Mouse (Mus musculus) limb, embryonic 12.5 days (tissue): ENCODE results near the gene Pitpnc1. TPM values are rescaled to one million over a fixed set of nuclear protein-coding genes. Genes with fewer than 3 reads are reported as not detected.

Experiments
- ATAC-seq: fragments of 200-750 bp; cut with Nextera tagmentation; 2 replicates; pipeline ENCODE4 v1.8.0; 2017; ENCODE audit warnings: low read depth, moderate TSS enrichment; ENCODE audit not compliant: insufficient number of reproducible peaks, insufficient read depth, low FRiP score, low TSS enrichment
- H3K27ac ChIP-seq: fragments of 300-500 bp; sonication (generic); 2 replicates; pipeline ENCODE4 v1.5.1; 2016; ENCODE audit warnings: mild to moderate bottlenecking, moderate library complexity
- H3K27me3 ChIP-seq: fragments of 300-500 bp; sonication (generic); 2 replicates; pipeline ENCODE4 v1.6.1; 2016; ENCODE audit warnings: mild to moderate bottlenecking, moderate library complexity
- H3K36me3 ChIP-seq: fragments of 300-500 bp; sonication (generic); 2 replicates; pipeline ENCODE4 v1.6.1; 2016; ENCODE audit warnings: mild to moderate bottlenecking, moderate library complexity
- H3K4me1 ChIP-seq: fragments of 300-500 bp; sonication (generic); replicated peaks from 2 replicates; pipeline ENCODE4 v1.6.1; 2016
- H3K4me2 ChIP-seq: fragments of 300-500 bp; sonication (generic); 2 replicates; pipeline ENCODE4 v1.6.1; 2016; ENCODE audit warnings: mild to moderate bottlenecking, moderate library complexity
- H3K4me3 ChIP-seq: fragments of 300-500 bp; sonication (generic); replicated peaks from 2 replicates; pipeline ENCODE4 v1.5.1; 2016; ENCODE audit warnings: mild to moderate bottlenecking
- H3K9ac ChIP-seq: fragments of 300-500 bp; sonication (generic); replicated peaks from 2 replicates; pipeline ENCODE4 v1.6.1; 2016; ENCODE audit warnings: mild to moderate bottlenecking, moderate library complexity
- H3K9me3 ChIP-seq: fragments of 300-500 bp; sonication (generic); 2 replicates; pipeline ENCODE4 v1.6.1; 2016; ENCODE audit warnings: mild to moderate bottlenecking, moderate library complexity
- WGBS: fragments of 180-500 bp; shearing (Covaris S2); methylation state at CpG from one replicate; pipeline ENCODE4 v1.1.7; 2016; 5-methylcytosine and 5-hydroxymethylcytosine counted together
- polyA plus RNA-seq: library from polyadenylated mRNA; unstranded; fragments of >200 nt; fragmentation: Nextera tagmentation; extraction: Ambion mirVana; gene quantifications from 2 replicates; pipeline ENCODE4 v1.2.1, GENCODE M21; 2016

The Pitpnc1 gene
- polyA plus RNA-seq, 1 experiment from 2014 or later = 31.9 TPM

- Histone ChIP-seq H3K9me3 (peaks cover 9% of the 10 kb centered on the region; the same call in 1 of the 2 replicates), H3K4me2 (no peak overlapping the region), H3K4me1 (no peaks in the 10 kb centered on the region), H3K27ac (no peak overlapping the region), H3K27me3 (no peaks in the 10 kb centered on the region), H3K4me3 (no peak overlapping the region), H3K9ac (no peak overlapping the region), H3K36me3 (peaks cover 27% of the 10 kb centered on the region; the same call in 1 of the 2 replicates)
- ATAC-seq = no peak
- WGBS = 95% methylated on average over 13 of the region's 13 CpGs
Observed at GRCm38 (mm10) chr11:107322226-107322625, 148.3 kb downstream of the Pitpnc1 start.

GRCm38 (mm10) chr11:107321819-107322218 lies 148.7 kb downstream of the Pitpnc1 start:
- H3K27ac ChIP-seq = no peak overlapping the region
- ATAC-seq = no peak
- H3K4me3 ChIP-seq = no peak overlapping the region
- no peak overlapping the region for H3K4me2 ChIP-seq
- 91% methylated on average over 3 of the region's 3 CpGs for WGBS
- H3K4me1 ChIP-seq = no peaks in the 10 kb centered on the region
- no peak overlapping the region for H3K9ac ChIP-seq
- peaks cover 9% of the 10 kb centered on the region; the same call in 1 of the 2 replicates for H3K9me3 ChIP-seq
- peaks cover 27% of the 10 kb centered on the region; the same call in 1 of the 2 replicates for H3K36me3 ChIP-seq
- H3K27me3 ChIP-seq = no peaks in the 10 kb centered on the region

GRCm38 (mm10) chr11:107319861-107320260 lies 150.6 kb downstream of the Pitpnc1 start:
- no peak for ATAC-seq
- peaks cover 31% of the 10 kb centered on the region; the same call in 1 of the 2 replicates for H3K36me3 ChIP-seq
- H3K9me3 ChIP-seq = peaks cover 9% of the 10 kb centered on the region; the same call in 1 of the 2 replicates
- no peak overlapping the region for H3K4me2 ChIP-seq
- 38% methylated on average over 10 of the region's 10 CpGs for WGBS
- no peak overlapping the region for H3K9ac ChIP-seq
- H3K27ac ChIP-seq = no peak overlapping the region
- H3K27me3 ChIP-seq = no peaks in the 10 kb centered on the region
- no peak overlapping the region for H3K4me3 ChIP-seq
- no peaks in the 10 kb centered on the region for H3K4me1 ChIP-seq

GRCm38 (mm10) chr11:107317653-107318281 lies 152.7 kb downstream of the Pitpnc1 start:
- H3K36me3 ChIP-seq = peaks cover 50% of the 10 kb centered on the region
- peaks cover 9% of the 10 kb centered on the region; the same call in 1 of the 2 replicates for H3K9me3 ChIP-seq
- 78% methylated on average over 14 of the region's 14 CpGs for WGBS
- no peaks in the 10 kb centered on the region for H3K27me3 ChIP-seq
- H3K4me1 ChIP-seq = no peaks in the 10 kb centered on the region
- H3K4me2 ChIP-seq = no peak overlapping the region
- no peak overlapping the region for H3K9ac ChIP-seq
- H3K4me3 ChIP-seq = no peak overlapping the region
- H3K27ac ChIP-seq = no peak overlapping the region
- ATAC-seq = no peak

- Histone ChIP-seq H3K9me3 (no peaks in the 10 kb centered on the region), H3K4me2 (no peak overlapping the region), H3K4me1 (no peaks in the 10 kb centered on the region), H3K27ac (no peak overlapping the region), H3K36me3 (peaks cover 39% of the 10 kb centered on the region), H3K9ac (no peak overlapping the region), H3K4me3 (no peak overlapping the region), H3K27me3 (no peaks in the 10 kb centered on the region)
- ATAC-seq = no peak
- 81% methylated on average over 15 of the region's 15 CpGs for WGBS
Observed at GRCm38 (mm10) chr11:107315475-107315874, 155.0 kb downstream of the Pitpnc1 start.

GRCm38 (mm10) chr11:107310338-107311121 lies 160.0 kb downstream of the Pitpnc1 start:
- Histone ChIP-seq H3K27me3 (no peaks in the 10 kb centered on the region), H3K9ac (no peak overlapping the region), H3K4me2 (no peak overlapping the region), H3K9me3 (peaks cover 8% of the 10 kb centered on the region; the same call in 1 of the 2 replicates), H3K4me1 (no peaks in the 10 kb centered on the region), H3K36me3 (peaks cover 34% of the 10 kb centered on the region), H3K27ac (no peak overlapping the region), H3K4me3 (no peak overlapping the region)
- no peak for ATAC-seq
- WGBS = 91% methylated on average over 20 of the region's 20 CpGs

- no peaks in the 10 kb centered on the region for H3K27me3 ChIP-seq
- ATAC-seq = no peak
- H3K9me3 ChIP-seq = peaks cover 8% of the 10 kb centered on the region; the same call in 1 of the 2 replicates
- H3K4me3 ChIP-seq = no peak overlapping the region
- H3K36me3 ChIP-seq = peaks cover 38% of the 10 kb centered on the region; the same call in 1 of the 2 replicates
- H3K9ac ChIP-seq = no peak overlapping the region
- H3K4me1 ChIP-seq = no peaks in the 10 kb centered on the region
- WGBS = 70% methylated on average over 11 of the region's 11 CpGs
- H3K27ac ChIP-seq = no peak overlapping the region
- H3K4me2 ChIP-seq = no peak overlapping the region
Observed at GRCm38 (mm10) chr11:107306170-107306569, 164.3 kb downstream of the Pitpnc1 start.

GRCm38 (mm10) chr11:107302141-107302540 lies 168.4 kb downstream of the Pitpnc1 start:
- no peak overlapping the region for H3K4me2 ChIP-seq
- peaks cover 8% of the 10 kb centered on the region; the same call in 1 of the 2 replicates for H3K9me3 ChIP-seq
- H3K36me3 ChIP-seq = peaks cover 36% of the 10 kb centered on the region; the same call in 1 of the 2 replicates
- 92% methylated on average over 4 of the region's 4 CpGs for WGBS
- H3K27ac ChIP-seq = no peak overlapping the region
- no peak for ATAC-seq
- no peak overlapping the region for H3K4me3 ChIP-seq
- H3K27me3 ChIP-seq = no peaks in the 10 kb centered on the region
- no peak overlapping the region for H3K9ac ChIP-seq
- no peaks in the 10 kb centered on the region for H3K4me1 ChIP-seq

- H3K36me3 ChIP-seq = peaks cover 41% of the 10 kb centered on the region
- no peaks in the 10 kb centered on the region for H3K4me1 ChIP-seq
- peaks cover 8% of the 10 kb centered on the region; the same call in 1 of the 2 replicates for H3K9me3 ChIP-seq
- H3K27me3 ChIP-seq = no peaks in the 10 kb centered on the region
- no peak overlapping the region for H3K27ac ChIP-seq
- H3K4me3 ChIP-seq = no peak overlapping the region
- no peak overlapping the region for H3K9ac ChIP-seq
- no peak overlapping the region for H3K4me2 ChIP-seq
- ATAC-seq = no peak
Observed at GRCm38 (mm10) chr11:107300235-107300634, 170.3 kb downstream of the Pitpnc1 start.

- 88% methylated on average over 9 of the region's 9 CpGs for WGBS
- Histone ChIP-seq H3K4me1 (no peaks in the 10 kb centered on the region), H3K4me2 (no peak overlapping the region), H3K9me3 (peaks cover 8% of the 10 kb centered on the region; the same call in 1 of the 2 replicates), H3K9ac (no peak overlapping the region), H3K36me3 (peaks cover 42% of the 10 kb centered on the region), H3K27ac (no peak overlapping the region), H3K27me3 (no peaks in the 10 kb centered on the region), H3K4me3 (no peak overlapping the region)
- ATAC-seq = no peak
Observed at GRCm38 (mm10) chr11:107299511-107300120, 170.9 kb downstream of the Pitpnc1 start.

GRCm38 (mm10) chr11:107296176-107296575 lies 174.3 kb downstream of the Pitpnc1 start:
- no peaks in the 10 kb centered on the region for H3K27me3 ChIP-seq
- no peak overlapping the region for H3K27ac ChIP-seq
- H3K9ac ChIP-seq = no peak overlapping the region
- ATAC-seq = no peak
- H3K9me3 ChIP-seq = peaks cover 8% of the 10 kb centered on the region; the same call in 1 of the 2 replicates
- WGBS = 86% methylated on average over 4 of the region's 4 CpGs
- peaks cover 35% of the 10 kb centered on the region for H3K36me3 ChIP-seq
- no peaks in the 10 kb centered on the region for H3K4me1 ChIP-seq
- H3K4me3 ChIP-seq = no peak overlapping the region
- no peak overlapping the region for H3K4me2 ChIP-seq
